Mouse (Mus musculus) bone marrow macrophage, adult 2 months (primary cell): ENCODE data around the gene Usp17le.
"Not testable (repeated sequence)": the region's sequence is repeated elsewhere in the genome, so short reads cannot be mapped to it uniquely, and the experiment has no call there.

ENCODE experiments used
- CTCF ChIP-seq: IDR thresholded peaks from 2 replicates; pipeline ENCODE4 v1.5.1; 2012; ENCODE audit warnings: low read depth, mild to moderate bottlenecking, low read length, moderate library complexity
- POLR2A ChIP-seq: IDR thresholded peaks from 2 replicates; pipeline ENCODE4 v1.6.1; 2012; ENCODE audit warnings: mild to moderate bottlenecking, low read depth, low read length, borderline replicate concordance

DNA sequence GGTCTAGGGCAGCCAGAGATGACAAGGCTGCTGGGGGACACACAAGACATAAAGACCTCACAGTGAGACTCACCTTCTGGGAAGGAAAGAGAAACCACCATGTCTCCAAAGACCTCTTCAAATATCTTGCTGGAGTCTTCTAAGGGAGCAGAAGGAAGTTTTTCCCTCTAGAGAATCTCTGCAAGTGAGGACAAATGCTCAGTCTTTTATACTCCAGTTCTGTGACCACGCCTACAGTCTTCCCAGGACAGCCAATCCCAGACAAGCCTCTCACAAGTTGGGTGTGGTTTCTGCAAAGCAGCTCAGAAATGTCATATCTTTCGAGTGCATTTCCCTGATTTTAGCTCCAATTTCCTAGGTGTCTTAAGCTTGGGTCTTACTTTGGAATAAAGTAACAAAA is at the start of gene Usp17le:
- not testable (repeated sequence) for TF ChIP-seq CTCF, POLR2A
